Mouse (Mus musculus) stomach, postnatal 0 days (tissue): ENCODE data around the gene Gtf2e1.

Experiments used
- CTCF ChIP-seq: IDR thresholded peaks from 2 replicates; pipeline ENCODE4 v1.5.1; 2016; ENCODE audit warnings: antibody characterized with exemption, low read depth, mild to moderate bottlenecking, moderate library complexity
- EP300 ChIP-seq: optimal IDR thresholded peaks from 2 replicates; pipeline ENCODE3; 2016; ENCODE audit warnings: antibody characterized with exemption

DNA sequence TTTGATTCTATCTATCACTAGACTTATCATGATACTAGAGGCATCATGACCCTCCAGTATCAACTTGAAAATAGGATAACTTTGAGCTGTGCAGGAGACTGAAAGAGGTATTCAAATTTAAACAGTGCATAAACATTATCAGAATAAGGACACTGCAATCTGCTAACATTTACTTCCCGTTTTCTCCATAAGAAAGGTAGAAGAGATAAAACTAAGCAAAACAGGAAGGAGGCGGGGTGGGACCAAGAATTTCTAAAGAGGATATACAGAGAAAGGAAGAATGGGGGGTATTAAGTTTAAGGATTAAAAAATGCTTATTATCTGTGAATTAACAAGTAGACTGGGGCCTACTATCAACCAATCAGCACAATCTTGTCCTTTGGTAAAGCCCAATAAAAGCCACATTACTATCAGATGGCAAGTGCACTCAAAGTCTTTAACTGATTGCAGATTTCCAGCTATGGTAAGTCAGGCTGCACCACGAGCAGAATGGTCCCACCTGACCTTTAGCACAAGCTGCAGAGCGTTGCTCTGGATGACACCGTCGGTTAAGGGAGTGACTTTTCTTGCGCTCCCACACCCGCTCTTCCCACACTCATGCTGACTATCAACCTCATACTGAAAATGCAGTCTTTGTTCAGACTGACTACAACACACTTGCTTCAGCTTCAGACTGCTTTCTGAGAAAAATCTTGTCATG lies 6.1 kb downstream of the Gtf2e1 start:
- TF ChIP-seq CTCF (no peak), EP300 (no peak)
